Mouse (Mus musculus): Measurements from ENCODE around the gene Gabarap. TPM values are rescaled to one million over a fixed set of nuclear protein-coding genes. Genes with fewer than 3 reads are reported as not detected.

Gabarap gene
- polyA plus RNA-seq, 1 experiment from 2014 or later: 1,136 TPM

DNA sequence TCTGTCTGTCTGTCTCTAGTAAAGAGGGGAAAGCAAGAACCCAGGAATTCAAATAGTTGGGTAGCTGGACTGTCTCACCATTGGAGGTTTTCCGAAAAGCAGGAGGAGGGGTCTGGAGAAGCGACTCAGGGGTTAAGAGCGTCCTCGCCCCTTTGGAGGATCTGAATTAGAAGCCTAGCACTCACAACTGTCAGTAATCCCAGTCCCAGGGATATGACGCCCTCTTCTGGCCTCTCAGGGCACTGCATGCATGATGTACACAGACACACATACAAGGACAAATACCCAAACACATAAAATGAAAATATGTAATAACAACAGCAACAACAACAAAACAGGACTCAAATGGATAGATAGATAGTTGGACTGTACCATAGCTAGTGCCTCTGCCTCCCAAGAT, 30.3 kb upstream of the Gabarap start:
- Histone ChIP-seq H3K9me3 (ENCODE audit: control insufficient read depth) (no peaks in the 10 kb centered on the region), H3K27me3 (replicated peaks; ENCODE audit: control insufficient read depth, insufficient read depth, low read length) (0 out of 2 replicates have a peak, but pooled peaks cover 4% of the 10 kb centered on the region), H3K27ac (ENCODE audit: low read depth, low read length) (peak overlapping the region; percentile 92), H3K4me1 (replicated peaks; ENCODE audit: control insufficient read depth, insufficient read depth, low read length) (no peaks in the 10 kb centered on the region), H3K36me3 (ENCODE audit: control insufficient read depth, insufficient read depth) (no peaks in the 10 kb centered on the region), H3K9ac (ENCODE audit: low read depth, low read length) (no peak overlapping the region), H3K4me2 (replicated peaks; ENCODE audit: low read depth) (peak overlapping the region; percentile 49), H3K4me3 (ENCODE audit: low read depth, low read length) (no peak overlapping the region)
- ATAC-seq: no peak
- TF ChIP-seq CTCF (IDR thresholded peaks at IDR 0.05; ENCODE audit: low read depth): peak; percentile 72
- WGBS: 46% methylated on average over 5 of the region's 5 CpGs

DNA sequence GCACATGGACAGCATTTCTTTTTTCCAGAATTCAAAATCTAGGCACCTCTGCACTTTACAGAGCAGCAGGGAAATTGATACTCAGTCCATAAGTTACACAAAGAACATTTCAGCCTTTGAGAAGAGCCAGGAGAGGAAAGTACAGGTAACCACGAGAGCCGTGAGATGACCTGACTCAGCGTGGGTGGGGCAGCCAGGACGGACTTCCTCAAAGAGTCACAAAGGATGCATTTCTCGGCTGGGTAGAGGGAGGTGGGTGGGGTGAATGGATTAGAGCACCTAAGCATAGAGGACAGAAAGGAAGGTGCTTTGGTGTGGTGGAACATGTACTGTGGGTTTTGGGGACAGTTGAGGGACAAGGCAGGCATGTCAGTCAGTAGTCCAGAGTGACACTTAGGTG, 29.1 kb upstream of the Gabarap start:
- H3K4me3 ChIP-seq (ENCODE audit: low read depth, low read length): 0 out of 2 replicates have a peak overlapping the region, but pooled peaks have one; percentile 7
- no peak for TF ChIP-seq CTCF (IDR thresholded peaks at IDR 0.05; ENCODE audit: low read depth)
- no peaks in the 10 kb centered on the region for H3K36me3 ChIP-seq (ENCODE audit: control insufficient read depth, insufficient read depth)
- 16% methylated on average over 5 of the region's 5 CpGs for WGBS
- H3K27me3 ChIP-seq (replicated peaks; ENCODE audit: control insufficient read depth, insufficient read depth, low read length): 0 out of 2 replicates have a peak, but pooled peaks cover 4% of the 10 kb centered on the region
- H3K27ac ChIP-seq (ENCODE audit: low read depth, low read length): peak overlapping the region; percentile 92
- H3K9me3 ChIP-seq (ENCODE audit: control insufficient read depth): no peaks in the 10 kb centered on the region
- peak overlapping the region; percentile 38 for H3K4me2 ChIP-seq (replicated peaks; ENCODE audit: low read depth)
- ATAC-seq: peak; percentile 47
- H3K9ac ChIP-seq (ENCODE audit: low read depth, low read length): no peak overlapping the region
- H3K4me1 ChIP-seq (replicated peaks; ENCODE audit: control insufficient read depth, insufficient read depth, low read length): no peaks in the 10 kb centered on the region

DNA sequence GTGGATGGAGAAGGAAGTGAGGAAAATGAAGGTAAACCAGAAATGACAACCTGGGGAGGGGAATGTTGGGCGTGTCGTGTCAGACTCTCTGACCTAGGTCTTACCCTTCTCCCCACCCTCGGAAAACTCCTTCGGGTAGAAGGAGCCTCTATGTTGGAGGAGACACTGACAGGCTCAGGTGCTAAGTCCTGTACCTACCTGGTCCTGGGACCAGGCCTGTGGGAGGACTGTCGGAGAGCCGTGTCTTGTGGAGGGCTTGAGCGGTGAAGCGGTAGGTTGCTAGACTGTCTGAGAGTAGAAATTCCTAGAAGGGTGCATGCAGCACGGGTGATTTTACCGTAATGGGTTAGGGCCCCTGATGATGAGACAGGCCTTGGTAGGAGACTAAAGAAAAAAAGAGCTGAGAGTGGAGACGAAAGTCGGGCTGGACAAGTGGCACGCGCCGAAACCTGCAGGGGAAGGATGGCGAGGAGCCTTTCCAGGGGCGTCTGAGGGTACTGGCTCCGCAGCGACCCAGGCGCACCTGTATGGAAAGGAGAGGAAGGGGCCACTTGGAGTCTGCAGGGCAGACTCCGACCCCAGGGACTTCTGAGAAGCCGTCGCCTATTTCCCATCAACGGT, 26.2 kb upstream of the Gabarap start, which contains the start of gene Cldn7:
TSS of gene Cldn7 (plus strand) at position 130 of the 621 bp plus-strand sequence.
- Histone ChIP-seq H3K36me3 (ENCODE audit: control insufficient read depth, insufficient read depth) (peaks cover 8% of the 10 kb centered on the region), H3K4me1 (replicated peaks; ENCODE audit: control insufficient read depth, insufficient read depth, low read length) (no peaks in the 10 kb centered on the region), H3K4me2 (replicated peaks; ENCODE audit: low read depth) (peak within 1 kb of the TSS; percentile 70), H3K27ac (ENCODE audit: low read depth, low read length) (peak within 1 kb of the TSS; percentile 96), H3K9ac (ENCODE audit: low read depth, low read length) (peak within 1 kb of the TSS; percentile 90), H3K27me3 (replicated peaks; ENCODE audit: control insufficient read depth, insufficient read depth, low read length) (0 out of 2 replicates have a peak, but pooled peaks cover 4% of the 10 kb centered on the region), H3K9me3 (ENCODE audit: control insufficient read depth) (no peaks in the 10 kb centered on the region), H3K4me3 (ENCODE audit: low read depth, low read length) (peak within 1 kb of the TSS; percentile 68)
- WGBS: 6% methylated on average over 24 of the region's 24 CpGs
- no peak for ATAC-seq
- TF ChIP-seq CTCF (IDR thresholded peaks at IDR 0.05; ENCODE audit: low read depth): no peak

DNA sequence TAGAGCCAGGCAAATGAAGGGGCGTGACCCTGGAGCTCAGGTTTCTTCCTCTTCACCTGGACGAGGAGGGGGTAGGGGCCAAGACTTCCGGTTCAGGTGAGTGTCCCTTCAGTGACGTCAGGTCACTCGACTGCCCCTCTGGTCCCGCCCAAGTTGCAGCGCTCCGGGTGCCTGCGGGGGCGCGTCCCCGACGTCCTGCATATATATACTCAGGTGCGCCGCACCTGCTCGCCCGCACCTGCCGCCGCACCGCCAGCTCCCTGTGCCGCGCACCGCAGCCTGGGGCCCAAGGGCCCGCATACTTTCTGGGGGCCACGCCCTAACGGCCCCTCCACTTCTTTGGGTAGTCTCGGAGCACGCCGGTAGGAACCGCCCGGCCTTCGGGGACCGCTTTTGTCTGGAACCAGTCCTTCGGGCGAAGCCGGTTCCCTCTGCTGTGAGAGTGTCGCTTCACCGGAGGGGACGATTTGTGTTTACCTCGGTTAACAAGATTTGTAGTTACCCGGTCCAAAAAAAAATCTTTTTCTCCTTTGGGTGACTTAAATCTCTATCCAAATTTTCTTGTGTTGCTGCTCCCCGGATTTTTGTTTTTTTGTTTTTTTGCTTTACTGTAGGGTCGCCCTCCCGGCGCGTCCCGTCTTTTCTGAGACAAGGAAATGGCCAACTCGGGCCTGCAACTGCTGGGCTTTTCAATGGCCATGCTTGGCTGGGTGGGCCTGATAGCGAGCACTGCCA, 25.5 kb upstream of the Gabarap start:
- Histone ChIP-seq H3K4me1 (replicated peaks; ENCODE audit: control insufficient read depth, insufficient read depth, low read length) (no peaks in the 10 kb centered on the region), H3K9me3 (ENCODE audit: control insufficient read depth) (no peaks in the 10 kb centered on the region), H3K36me3 (ENCODE audit: control insufficient read depth, insufficient read depth) (peaks cover 8% of the 10 kb centered on the region), H3K4me3 (ENCODE audit: low read depth, low read length) (peak overlapping the region; percentile 68), H3K4me2 (replicated peaks; ENCODE audit: low read depth) (peak overlapping the region; percentile 70), H3K27me3 (replicated peaks; ENCODE audit: control insufficient read depth, insufficient read depth, low read length) (0 out of 2 replicates have a peak, but pooled peaks cover 4% of the 10 kb centered on the region), H3K9ac (ENCODE audit: low read depth, low read length) (peak overlapping the region; percentile 90), H3K27ac (ENCODE audit: low read depth, low read length) (peak overlapping the region; percentile 96)
- WGBS: 3% methylated on average over 49 of the region's 49 CpGs
- peak; percentile 71 for ATAC-seq
- peak; percentile 34; the same call in 1 of the 2 replicates for TF ChIP-seq CTCF (IDR thresholded peaks at IDR 0.05; ENCODE audit: low read depth)

DNA sequence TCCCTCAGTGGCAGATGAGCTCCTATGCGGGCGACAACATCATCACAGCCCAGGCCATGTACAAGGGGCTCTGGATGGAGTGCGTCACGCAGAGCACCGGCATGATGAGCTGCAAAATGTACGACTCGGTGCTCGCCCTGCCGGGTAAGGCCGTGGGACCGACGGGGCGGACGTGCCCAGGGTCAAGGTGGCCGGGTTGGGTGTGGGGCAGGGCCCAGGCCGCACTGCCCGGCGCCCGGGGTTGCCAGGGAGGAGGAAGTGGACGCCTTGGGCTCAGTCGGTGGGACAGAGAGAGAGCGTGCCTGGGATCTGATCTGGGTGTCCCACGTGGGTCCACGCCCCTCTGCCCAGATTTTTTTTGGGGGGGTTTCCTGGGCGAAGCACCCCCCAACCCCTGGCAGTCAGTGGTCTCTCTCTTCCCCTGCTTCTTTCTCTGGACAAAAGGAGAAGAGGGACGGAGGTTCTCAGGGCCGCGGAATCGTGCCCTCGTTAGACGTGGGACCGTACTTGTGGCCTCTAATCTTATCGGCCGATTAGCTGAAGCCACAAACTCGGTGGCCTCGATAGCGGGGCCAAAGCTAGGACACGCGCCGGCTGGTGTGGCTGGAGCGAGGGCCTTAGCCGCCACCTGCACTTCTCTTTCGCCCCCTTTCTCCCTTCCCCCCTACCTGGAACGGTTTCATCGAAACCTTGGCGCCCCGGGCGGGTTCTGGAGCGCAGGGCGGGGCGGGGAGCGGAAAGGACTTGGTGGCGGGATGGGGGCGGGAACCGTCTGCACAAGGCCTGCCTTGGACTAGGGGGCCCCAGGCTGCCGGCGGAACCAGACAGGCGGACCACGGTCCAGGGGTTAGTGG, 24.7 kb upstream of the Gabarap start:
- Histone ChIP-seq H3K36me3 (ENCODE audit: control insufficient read depth, insufficient read depth) (peaks cover 11% of the 10 kb centered on the region), H3K4me2 (replicated peaks; ENCODE audit: low read depth) (peak overlapping the region; percentile 70), H3K9me3 (ENCODE audit: control insufficient read depth) (no peaks in the 10 kb centered on the region), H3K4me3 (ENCODE audit: low read depth, low read length) (peak overlapping the region; percentile 68), H3K9ac (ENCODE audit: low read depth, low read length) (peak overlapping the region; percentile 90), H3K27ac (ENCODE audit: low read depth, low read length) (peak overlapping the region; percentile 96), H3K27me3 (replicated peaks; ENCODE audit: control insufficient read depth, insufficient read depth, low read length) (0 out of 2 replicates have a peak, but pooled peaks cover 4% of the 10 kb centered on the region), H3K4me1 (replicated peaks; ENCODE audit: control insufficient read depth, insufficient read depth, low read length) (no peaks in the 10 kb centered on the region)
- no peak for TF ChIP-seq CTCF (IDR thresholded peaks at IDR 0.05; ENCODE audit: low read depth)
- WGBS: 1% methylated on average over 59 of the region's 59 CpGs
- ATAC-seq: peak; percentile 69

Measured in intestine, postnatal 0 days (tissue).